Mouse (Mus musculus) hindbrain, embryonic 12.5 days (tissue): Measurements from ENCODE around the gene Srek1. TPM values are rescaled to one million over a fixed set of nuclear protein-coding genes. Genes with fewer than 3 reads are reported as not detected.

Experiments
- ATAC-seq: fragments of 200-750 bp; cut with Nextera tagmentation; 2 replicates; pipeline ENCODE4 v1.8.0; 2017; ENCODE audit warnings: moderate TSS enrichment; ENCODE audit not compliant: low FRiP score
- H3K27ac ChIP-seq: fragments of 300-500 bp; sonication (generic); 2 replicates; pipeline ENCODE4 v1.5.1; 2016; ENCODE audit warnings: mild to moderate bottlenecking
- H3K27me3 ChIP-seq: fragments of 300-500 bp; sonication (generic); 2 replicates; pipeline ENCODE4 v1.6.1; 2016; ENCODE audit warnings: mild to moderate bottlenecking
- H3K36me3 ChIP-seq: fragments of 300-500 bp; sonication (generic); 2 replicates; pipeline ENCODE4 v1.6.1; 2016; ENCODE audit warnings: mild to moderate bottlenecking
- H3K4me1 ChIP-seq: fragments of 300-500 bp; sonication (generic); 2 replicates; pipeline ENCODE4 v1.6.1; 2016
- H3K4me2 ChIP-seq: fragments of 300-500 bp; sonication (generic); replicated peaks from 2 replicates; pipeline ENCODE4 v1.6.1; 2016; ENCODE audit warnings: mild to moderate bottlenecking
- H3K4me3 ChIP-seq: fragments of 300-500 bp; sonication (generic); 2 replicates; pipeline ENCODE4 v1.5.1; 2016; ENCODE audit warnings: mild to moderate bottlenecking
- H3K9ac ChIP-seq: fragments of 300-500 bp; sonication (generic); 2 replicates; pipeline ENCODE4 v1.6.1; 2016; ENCODE audit warnings: mild to moderate bottlenecking, moderate library complexity
- H3K9me3 ChIP-seq: fragments of 300-500 bp; sonication (generic); replicated peaks from 2 replicates; pipeline ENCODE4 v1.6.1; 2016; ENCODE audit warnings: mild to moderate bottlenecking
- WGBS: fragments of 180-500 bp; shearing (Covaris S2); methylation state at CpG from one replicate; pipeline ENCODE4 v1.1.7; 2016; 5-methylcytosine and 5-hydroxymethylcytosine counted together
- polyA plus RNA-seq: library from polyadenylated mRNA; unstranded; fragments of >200 nt; fragmentation: Nextera tagmentation; extraction: Ambion mirVana; gene quantifications from 2 replicates; pipeline ENCODE4 v1.2.1, GENCODE M21; 2016

The Srek1 gene
- polyA plus RNA-seq: 108 and 117 TPM in 2 replicates

DNA sequence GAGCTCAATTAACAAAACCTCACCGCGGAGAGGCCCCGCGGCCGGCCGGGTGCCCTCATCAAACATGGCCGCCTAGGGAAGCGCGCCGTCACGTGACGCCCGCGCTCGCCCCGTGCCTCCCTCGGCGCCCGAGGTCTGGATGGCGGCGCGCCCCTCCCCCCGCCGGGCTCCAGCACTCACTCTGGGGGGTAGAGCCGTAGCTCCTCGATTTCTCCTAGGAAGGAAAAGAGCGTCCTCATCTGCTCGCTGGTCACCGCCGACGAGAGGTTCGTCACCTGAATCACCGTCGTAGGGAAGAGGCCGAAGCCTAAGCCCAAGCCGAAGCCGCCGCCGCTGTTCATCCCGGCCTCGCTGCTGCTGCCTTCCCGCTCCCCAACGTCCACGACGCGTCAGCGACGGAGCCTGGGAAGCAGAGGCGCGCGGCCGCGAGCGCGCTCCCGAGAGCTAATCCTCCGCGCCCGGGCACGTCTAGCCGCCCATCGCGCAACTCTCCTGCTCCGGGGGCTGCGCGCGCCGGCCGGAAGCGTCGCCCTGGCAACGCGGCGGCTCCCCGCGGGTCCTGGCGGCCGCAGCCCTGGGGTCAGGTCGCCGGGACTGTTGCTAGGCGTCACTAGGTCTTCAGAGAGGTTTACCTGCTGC is at the start of gene Srek1:
Srek1 (minus strand) TSS at position 490 of the 639 bp plus-strand sequence.
- peak within 1 kb of the TSS; percentile 63 for H3K4me2 ChIP-seq
- peak within 1 kb of the TSS; percentile 82 for H3K9ac ChIP-seq
- WGBS: under 1% methylated on average over 80 of the region's 81 CpGs
- ATAC-seq: peak; percentile 96
- no peaks in the 10 kb centered on the region for H3K27me3 ChIP-seq
- peak within 1 kb of the TSS; percentile 99 for H3K27ac ChIP-seq
- H3K36me3 ChIP-seq: no peaks in the 10 kb centered on the region
- H3K4me1 ChIP-seq: peaks cover 26% of the 10 kb centered on the region
- no peaks in the 10 kb centered on the region for H3K9me3 ChIP-seq
- H3K4me3 ChIP-seq: peak within 1 kb of the TSS; percentile 69

GRCm38 (mm10) chr13:103822270-103822669 is 47.9 kb upstream of the Srek1 start:
- no peak for ATAC-seq
- Histone ChIP-seq H3K36me3 (peaks cover 24% of the 10 kb centered on the region), H3K9me3 (no peaks in the 10 kb centered on the region), H3K4me2 (no peak overlapping the region), H3K27ac (no peak overlapping the region), H3K4me3 (no peak overlapping the region), H3K9ac (no peak overlapping the region), H3K27me3 (no peaks in the 10 kb centered on the region), H3K4me1 (no peaks in the 10 kb centered on the region)
- WGBS: 95% methylated on average over 1 of the region's 1 CpGs

DNA sequence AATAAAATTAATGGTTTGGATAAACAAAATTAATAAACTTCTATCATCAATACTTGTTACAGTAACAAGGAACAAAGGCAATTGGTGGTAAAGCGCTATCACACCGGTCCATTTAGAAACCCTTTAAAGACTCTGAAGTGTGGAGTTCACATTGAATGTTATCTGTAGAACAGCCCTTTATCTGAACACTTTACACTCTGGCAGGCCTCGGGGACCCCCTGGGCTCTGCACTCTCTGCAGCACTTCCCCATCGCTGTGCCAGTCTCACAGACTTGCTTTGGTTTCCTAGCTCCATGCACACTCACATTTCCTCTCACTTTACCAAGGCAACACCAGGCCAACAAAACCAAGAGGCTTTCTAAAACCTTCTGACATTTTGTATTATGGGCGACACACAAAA is 45.0 kb upstream of the Srek1 start:
- Histone ChIP-seq H3K27me3 (no peaks in the 10 kb centered on the region), H3K4me2 (no peak overlapping the region), H3K9ac (no peak overlapping the region), H3K4me3 (no peak overlapping the region), H3K9me3 (no peaks in the 10 kb centered on the region), H3K27ac (no peak overlapping the region), H3K4me1 (no peaks in the 10 kb centered on the region), H3K36me3 (peaks cover 29% of the 10 kb centered on the region)
- WGBS: 77% methylated on average over 5 of the region's 5 CpGs
- ATAC-seq: no peak

- ATAC-seq: no peak
- WGBS: 91% methylated on average over 3 of the region's 3 CpGs
- Histone ChIP-seq H3K36me3 (peaks cover 29% of the 10 kb centered on the region), H3K9me3 (no peaks in the 10 kb centered on the region), H3K4me1 (no peaks in the 10 kb centered on the region), H3K9ac (no peak overlapping the region), H3K27me3 (no peaks in the 10 kb centered on the region), H3K27ac (no peak overlapping the region), H3K4me3 (no peak overlapping the region), H3K4me2 (no peak overlapping the region)
These were observed 43.5 kb upstream of the Srek1 start for GRCm38 (mm10) chr13:103817935-103818334.

DNA sequence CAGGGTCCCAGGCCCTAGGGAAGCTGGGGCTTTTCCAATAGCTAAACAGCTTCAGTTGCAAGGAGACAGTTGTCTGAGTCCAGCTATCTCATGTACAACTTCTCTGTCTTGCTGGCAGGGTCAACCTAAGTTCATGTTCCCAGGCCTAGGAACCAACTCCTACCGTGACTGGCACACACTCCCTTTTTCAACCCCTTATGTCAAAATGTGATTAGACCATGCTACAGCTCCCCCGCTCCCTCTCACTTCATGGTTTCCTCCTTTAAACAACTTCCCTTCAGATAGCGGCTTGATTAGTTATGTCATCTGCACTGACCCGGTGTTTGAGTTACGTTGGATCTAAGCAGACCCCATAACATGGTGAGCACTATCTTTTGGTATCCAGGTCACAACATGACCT is 33.1 kb upstream of the Srek1 start:
- Histone ChIP-seq H3K27ac (no peak overlapping the region), H3K9ac (no peak overlapping the region), H3K9me3 (no peaks in the 10 kb centered on the region), H3K4me1 (peaks cover 9% of the 10 kb centered on the region), H3K4me2 (no peak overlapping the region), H3K4me3 (no peak overlapping the region), H3K27me3 (no peaks in the 10 kb centered on the region), H3K36me3 (no peaks in the 10 kb centered on the region)
- ATAC-seq: no peak
- WGBS: 84% methylated on average over 5 of the region's 5 CpGs

DNA sequence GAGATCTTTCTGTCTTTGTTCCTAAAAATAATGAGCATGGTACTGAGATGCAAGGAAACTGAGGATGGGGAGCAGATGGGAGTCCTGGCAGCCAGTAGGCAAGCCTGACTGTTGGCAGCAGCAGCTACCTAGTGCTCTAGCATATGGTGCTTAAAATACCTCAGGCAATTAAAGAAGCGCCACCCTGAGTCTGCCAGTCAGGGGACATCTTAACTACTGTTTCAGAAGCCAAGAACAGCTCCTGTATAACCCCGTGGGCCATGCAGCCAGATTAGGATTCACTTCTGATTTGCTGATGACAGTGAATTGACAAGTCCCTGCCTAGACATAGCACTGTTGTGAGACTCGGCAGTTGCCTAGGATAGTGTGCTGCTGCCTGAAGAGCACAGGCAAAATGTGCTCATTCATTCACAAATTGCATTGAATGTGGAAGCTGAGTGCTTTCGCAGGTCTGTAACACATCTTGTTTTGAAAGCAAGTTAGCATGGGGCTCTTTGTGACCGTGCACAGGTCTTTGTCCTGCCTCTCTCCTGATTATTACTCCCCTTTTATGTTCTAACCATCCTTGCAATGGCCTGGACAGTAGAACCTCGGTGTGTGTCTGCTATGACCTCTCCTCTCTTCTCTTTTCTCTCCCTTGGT is 31.9 kb upstream of the Srek1 start:
- Histone ChIP-seq H3K4me3 (no peak overlapping the region), H3K27me3 (no peaks in the 10 kb centered on the region), H3K9ac (no peak overlapping the region), H3K27ac (peak overlapping the region; percentile 46; the same call in 1 of the 2 replicates), H3K4me1 (peaks cover 9% of the 10 kb centered on the region), H3K9me3 (no peaks in the 10 kb centered on the region), H3K4me2 (no peak overlapping the region), H3K36me3 (no peaks in the 10 kb centered on the region)
- ATAC-seq: peak; percentile 63; the same call in 1 of the 2 replicates
- WGBS: 33% methylated on average over 6 of the region's 6 CpGs

DNA sequence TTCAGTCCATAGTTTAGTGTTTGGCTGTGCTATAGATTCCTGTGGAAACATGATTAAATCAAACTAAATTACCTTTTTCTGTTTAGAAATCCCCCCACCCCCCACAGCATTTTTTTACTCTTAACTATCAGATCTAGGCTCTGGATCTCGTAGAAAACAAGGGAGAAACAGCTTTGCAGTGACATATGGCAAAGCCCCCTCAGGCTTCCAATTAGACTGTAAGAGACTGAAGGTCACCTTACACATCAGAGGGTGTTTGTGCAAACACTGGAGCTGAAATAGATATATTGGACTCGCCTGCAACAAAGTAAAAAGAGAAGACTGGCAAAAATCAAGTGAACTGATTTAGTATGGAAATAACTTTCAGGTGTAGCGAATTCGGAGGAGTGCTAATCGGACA is 29.3 kb upstream of the Srek1 start:
- no peak overlapping the region for H3K4me2 ChIP-seq
- no peak overlapping the region for H3K9ac ChIP-seq
- ATAC-seq: no peak
- H3K36me3 ChIP-seq: no peaks in the 10 kb centered on the region
- peaks cover 9% of the 10 kb centered on the region for H3K4me1 ChIP-seq
- no peaks in the 10 kb centered on the region for H3K9me3 ChIP-seq
- 76% methylated on average over 5 of the region's 5 CpGs for WGBS
- H3K4me3 ChIP-seq: no peak overlapping the region
- no peaks in the 10 kb centered on the region for H3K27me3 ChIP-seq
- H3K27ac ChIP-seq: no peak overlapping the region

GRCm38 (mm10) chr13:103801021-103801420 is 26.6 kb upstream of the Srek1 start:
- Histone ChIP-seq H3K36me3 (no peaks in the 10 kb centered on the region), H3K4me3 (no peak overlapping the region), H3K9ac (no peak overlapping the region), H3K27ac (no peak overlapping the region), H3K4me1 (0 out of 2 replicates have a peak, but pooled peaks cover under 1% of the 10 kb centered on the region), H3K4me2 (no peak overlapping the region), H3K27me3 (no peaks in the 10 kb centered on the region), H3K9me3 (no peaks in the 10 kb centered on the region)
- no peak for ATAC-seq
- WGBS: 93% methylated on average over 1 of the region's 1 CpGs

GRCm38 (mm10) chr13:103794688-103795543 is 20.5 kb upstream of the Srek1 start:
- peaks cover 5% of the 10 kb centered on the region; the same call in 1 of the 2 replicates for H3K4me1 ChIP-seq
- 51% methylated on average over 9 of the region's 9 CpGs for WGBS
- H3K9ac ChIP-seq: no peak overlapping the region
- peak; percentile 94 for ATAC-seq
- H3K27me3 ChIP-seq: no peaks in the 10 kb centered on the region
- H3K27ac ChIP-seq: no peak overlapping the region
- H3K4me3 ChIP-seq: no peak overlapping the region
- no peak overlapping the region for H3K4me2 ChIP-seq
- no peaks in the 10 kb centered on the region for H3K9me3 ChIP-seq
- H3K36me3 ChIP-seq: no peaks in the 10 kb centered on the region

- Histone ChIP-seq H3K4me3 (no peak overlapping the region), H3K9ac (no peak overlapping the region), H3K36me3 (no peaks in the 10 kb centered on the region), H3K4me2 (no peak overlapping the region), H3K4me1 (peaks cover 2% of the 10 kb centered on the region; the same call in 1 of the 2 replicates), H3K9me3 (no peaks in the 10 kb centered on the region), H3K27me3 (no peaks in the 10 kb centered on the region), H3K27ac (no peak overlapping the region)
- WGBS: 32% methylated on average over 11 of the region's 11 CpGs
- peak; percentile 59 for ATAC-seq
These were observed 5.6 kb upstream of the Srek1 start for GRCm38 (mm10) chr13:103779922-103780585.

- Histone ChIP-seq H3K4me1 (peaks cover 15% of the 10 kb centered on the region), H3K27ac (no peak overlapping the region), H3K36me3 (no peaks in the 10 kb centered on the region), H3K9me3 (no peaks in the 10 kb centered on the region), H3K4me2 (no peak overlapping the region), H3K27me3 (no peaks in the 10 kb centered on the region), H3K9ac (no peak overlapping the region), H3K4me3 (no peak overlapping the region)
- 74% methylated on average over 8 of the region's 8 CpGs for WGBS
- ATAC-seq: no peak
These were observed 2.7 kb upstream of the Srek1 start for GRCm38 (mm10) chr13:103777126-103777525.
